Mouse (Mus musculus): ENCODE results near the gene Serpina3c. TPM values are rescaled to one million over a fixed set of nuclear protein-coding genes. Genes with fewer than 3 reads are reported as not detected.

The Serpina3c gene
- polyA plus RNA-seq, 1 experiment = 0.31 TPM

- H3K27me3 ChIP-seq (ENCODE audit: control insufficient read depth, insufficient read depth, low read length) = no peaks in the 10 kb centered on the region
Measured at GRCm38 (mm10) chr12:104108507-104108906, 45.2 kb downstream of the Serpina3c start.

GRCm38 (mm10) chr12:104106919-104107318 lies 46.8 kb downstream of the Serpina3c start:
- no peak overlapping the region for H3K4me3 ChIP-seq (replicated peaks; ENCODE audit: insufficient read depth, low read depth, low read length)
- H3K4me1 ChIP-seq (ENCODE audit: control insufficient read depth, insufficient read depth, low read length) = no peaks in the 10 kb centered on the region
- TF ChIP-seq CTCF (IDR thresholded peaks at IDR 0.05; ENCODE audit: borderline replicate concordance, insufficient read depth, low read depth, low read length) = no peak
- TF ChIP-seq POLR2A (IDR thresholded peaks at IDR 0.05; ENCODE audit: borderline replicate concordance, insufficient read depth, low read length) = no peak
- DNase-seq = no peak
- H3K27me3 ChIP-seq (ENCODE audit: control insufficient read depth, insufficient read depth, low read length) = no peaks in the 10 kb centered on the region
- H3K27ac ChIP-seq (ENCODE audit: insufficient read depth, low read length) = no peak overlapping the region

More at GRCm38 (mm10) chr12:104108507-104108906, 45.2 kb downstream of the Serpina3c start:
- Histone ChIP-seq H3K27ac (ENCODE audit: insufficient read depth, low read length) (no peak overlapping the region), H3K4me3 (replicated peaks; ENCODE audit: insufficient read depth, low read depth, low read length) (no peak overlapping the region), H3K4me1 (ENCODE audit: control insufficient read depth, insufficient read depth, low read length) (no peaks in the 10 kb centered on the region)
- no peak for TF ChIP-seq CTCF (IDR thresholded peaks at IDR 0.05; ENCODE audit: borderline replicate concordance, insufficient read depth, low read depth, low read length)
- DNase-seq = no peak
- 84% methylated on average over 2 of the region's 2 CpGs for WGBS

GRCm38 (mm10) chr12:104105847-104106246 lies 47.8 kb downstream of the Serpina3c start:
- H3K4me3 ChIP-seq (replicated peaks; ENCODE audit: insufficient read depth, low read depth, low read length) = no peak overlapping the region
- TF ChIP-seq CTCF (IDR thresholded peaks at IDR 0.05; ENCODE audit: borderline replicate concordance, insufficient read depth, low read depth, low read length) (no peak), POLR2A (IDR thresholded peaks at IDR 0.05; ENCODE audit: borderline replicate concordance, insufficient read depth, low read length) (no peak)
- H3K4me1 ChIP-seq (ENCODE audit: control insufficient read depth, insufficient read depth, low read length) = no peaks in the 10 kb centered on the region
- no peaks in the 10 kb centered on the region for H3K27me3 ChIP-seq (ENCODE audit: control insufficient read depth, insufficient read depth, low read length)
- DNase-seq = no peak
- H3K27ac ChIP-seq (ENCODE audit: insufficient read depth, low read length) = no peak overlapping the region

GRCm38 (mm10) chr12:104100768-104101167 lies 52.9 kb downstream of the Serpina3c start, which contains the start of gene Serpina5:
TSS of gene Serpina5 (plus strand) at chr12:104101113.
- TF ChIP-seq CTCF (IDR thresholded peaks at IDR 0.05; ENCODE audit: borderline replicate concordance, insufficient read depth, low read depth, low read length) (no peak), POLR2A (IDR thresholded peaks at IDR 0.05; ENCODE audit: borderline replicate concordance, insufficient read depth, low read length) (no peak)
- H3K4me3 ChIP-seq (replicated peaks; ENCODE audit: insufficient read depth, low read depth, low read length) = no peak within 1 kb of the TSS
- no peaks in the 10 kb centered on the region for H3K4me1 ChIP-seq (ENCODE audit: control insufficient read depth, insufficient read depth, low read length)
- WGBS = 93% methylated on average over 6 of the region's 6 CpGs
- H3K27me3 ChIP-seq (ENCODE audit: control insufficient read depth, insufficient read depth, low read length) = no peaks in the 10 kb centered on the region
- no peak for DNase-seq
- H3K27ac ChIP-seq (ENCODE audit: insufficient read depth, low read length) = no peak within 1 kb of the TSS

Other genes with a start within 250 kb of the Serpina3c start
- not detected in 2 replicates for gene Serpina1c, start 249.0 kb downstream of the Serpina3c start, polyA plus RNA-seq (2012; rRNA removed)
- gene Serpina1e, start 194.9 kb downstream of the Serpina3c start, polyA plus RNA-seq (2012; rRNA removed) = not detected in 2 replicates
- 0.07 TPM in 1 of 2 replicates, not detected in the other for gene Serpina11, start 163.9 kb downstream of the Serpina3c start, polyA plus RNA-seq (2012; rRNA removed)
- gene Serpina9, start 140.1 kb downstream of the Serpina3c start, polyA plus RNA-seq (2012; rRNA removed) = 1.8 TPM in 2 replicates
- gene Serpina12, start 109.4 kb downstream of the Serpina3c start, polyA plus RNA-seq (2012; rRNA removed) = 0.05 TPM in 1 of 2 replicates, not detected in the other
- not detected in 2 replicates for gene Serpina5, start 52.8 kb downstream of the Serpina3c start, polyA plus RNA-seq (2012; rRNA removed)
- not detected in 2 replicates for gene Serpina3a, start 41.1 kb downstream of the Serpina3c start, polyA plus RNA-seq (2012; rRNA removed)
- gene Serpina3b, start 25.9 kb downstream of the Serpina3c start, polyA plus RNA-seq (2012; rRNA removed) = not detected in 2 replicates
- gene Serpina3f, start 60.7 kb upstream of the Serpina3c start, polyA plus RNA-seq (2012; rRNA removed) = 0.11 TPM in 1 of 2 replicates, not detected in the other
- gene Serpina3g, start 82.4 kb upstream of the Serpina3c start, polyA plus RNA-seq (2012; rRNA removed) = 2.2 and 2.9 TPM in 2 replicates
- 0.05 TPM in 1 of 2 replicates, not detected in the other for gene Serpina3i, start 109.3 kb upstream of the Serpina3c start, polyA plus RNA-seq (2012; rRNA removed)
- not detected in 2 replicates for gene Serpina3j, start 160.7 kb upstream of the Serpina3c start, polyA plus RNA-seq (2012; rRNA removed)
- not detected in 2 replicates for gene Serpina3k, start 184.6 kb upstream of the Serpina3c start, polyA plus RNA-seq (2012; rRNA removed)
- gene Serpina3m, start 184.6 kb upstream of the Serpina3c start, polyA plus RNA-seq (2012; rRNA removed) = 0.06 TPM in 1 of 2 replicates, not detected in the other